Mouse (Mus musculus): ENCODE measurements around the gene Pten.
"Not testable (repeated sequence)": the region's sequence is repeated elsewhere in the genome, so short reads cannot be mapped to it uniquely, and the experiment has no call there.

The Pten gene

DNA sequence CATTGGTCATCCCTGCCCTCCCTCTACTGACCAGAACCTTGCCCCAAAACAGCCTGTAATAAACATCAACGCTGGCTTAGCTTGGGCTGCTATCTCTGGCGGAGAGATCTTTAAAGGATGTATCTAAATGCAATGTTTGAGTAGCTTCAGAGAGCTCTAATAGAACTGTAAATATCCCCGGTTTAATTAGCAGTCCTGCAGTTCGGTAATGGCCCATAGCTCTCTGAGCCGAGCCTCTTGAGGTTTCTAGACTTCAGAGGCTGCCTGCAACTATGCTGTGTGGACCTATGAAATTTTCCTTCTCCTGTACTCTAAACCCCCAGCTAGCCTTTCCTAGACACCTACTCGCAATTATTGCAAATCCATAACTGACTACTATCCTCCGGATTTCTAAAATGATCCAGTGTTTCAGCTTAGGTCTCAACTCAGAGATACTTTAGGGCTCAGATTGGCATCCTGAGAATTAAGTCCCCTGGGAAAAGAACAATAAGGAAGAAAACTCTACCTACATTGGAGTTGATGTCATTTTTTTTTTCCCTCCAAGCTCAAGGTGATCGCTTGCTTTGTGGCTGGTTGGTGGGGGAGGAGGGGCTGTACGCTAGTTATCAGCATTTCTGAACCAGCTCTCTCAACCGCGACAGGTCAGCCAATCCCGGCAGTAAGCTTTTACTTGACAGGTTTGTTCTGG, 2.0 kb upstream of the Pten start:
- no peak for DNase-seq

DNA sequence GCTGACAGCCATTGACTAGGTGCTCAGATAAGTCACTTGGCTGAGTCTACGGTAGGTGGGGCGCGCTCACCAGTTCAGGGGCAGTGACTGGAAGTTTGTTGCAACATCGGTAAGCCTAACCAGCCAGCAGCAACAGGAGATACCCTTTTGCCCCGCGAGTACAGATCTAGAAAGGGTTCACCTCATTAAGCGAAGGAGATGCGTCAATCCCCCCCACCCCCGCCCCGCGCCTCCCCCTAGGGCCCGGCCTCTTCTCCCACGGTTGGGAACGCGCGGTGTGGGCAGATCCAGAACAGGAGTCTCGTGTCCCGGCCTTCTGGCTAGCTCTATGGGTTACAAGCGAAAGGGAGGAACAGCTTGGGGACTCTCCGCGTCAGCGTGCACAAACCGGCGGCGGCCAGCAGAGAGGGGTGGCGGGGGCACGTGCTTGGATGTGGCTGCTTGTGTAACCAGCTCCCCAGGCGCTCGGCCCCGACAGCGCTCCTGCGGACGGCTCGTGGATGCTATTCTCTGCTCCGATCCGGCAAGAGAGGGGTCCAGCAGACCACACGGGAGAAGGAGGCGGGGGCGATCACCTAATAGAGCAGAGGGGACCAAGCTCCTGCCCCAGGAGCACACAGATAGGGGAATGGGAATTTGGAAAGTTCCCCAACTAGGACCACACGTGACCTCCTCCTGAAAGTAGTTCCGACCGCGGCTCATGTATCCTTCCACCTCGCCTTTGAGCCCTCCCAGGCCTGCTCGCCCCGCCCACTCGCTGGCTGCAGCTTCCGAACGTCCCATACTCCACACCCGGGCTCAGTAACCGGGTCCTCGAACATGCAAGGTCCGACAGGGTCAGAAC, 1.3 kb upstream of the Pten start:
- peak; percentile 97 for DNase-seq

DNA sequence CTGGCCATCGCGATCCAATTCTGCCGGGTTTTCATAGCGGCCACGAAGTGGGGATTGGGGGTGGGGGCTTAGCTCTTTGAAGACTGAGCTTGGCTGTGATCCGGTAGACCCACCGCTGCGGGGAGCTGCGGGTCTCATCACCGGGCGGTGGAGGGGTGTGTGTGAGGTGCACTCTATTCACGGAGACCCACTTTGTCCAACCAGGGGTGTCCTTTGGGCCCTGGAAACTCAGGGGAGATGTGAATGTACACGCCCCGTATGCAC, 729 bp upstream of the Pten start:
- no peak for DNase-seq

DNA sequence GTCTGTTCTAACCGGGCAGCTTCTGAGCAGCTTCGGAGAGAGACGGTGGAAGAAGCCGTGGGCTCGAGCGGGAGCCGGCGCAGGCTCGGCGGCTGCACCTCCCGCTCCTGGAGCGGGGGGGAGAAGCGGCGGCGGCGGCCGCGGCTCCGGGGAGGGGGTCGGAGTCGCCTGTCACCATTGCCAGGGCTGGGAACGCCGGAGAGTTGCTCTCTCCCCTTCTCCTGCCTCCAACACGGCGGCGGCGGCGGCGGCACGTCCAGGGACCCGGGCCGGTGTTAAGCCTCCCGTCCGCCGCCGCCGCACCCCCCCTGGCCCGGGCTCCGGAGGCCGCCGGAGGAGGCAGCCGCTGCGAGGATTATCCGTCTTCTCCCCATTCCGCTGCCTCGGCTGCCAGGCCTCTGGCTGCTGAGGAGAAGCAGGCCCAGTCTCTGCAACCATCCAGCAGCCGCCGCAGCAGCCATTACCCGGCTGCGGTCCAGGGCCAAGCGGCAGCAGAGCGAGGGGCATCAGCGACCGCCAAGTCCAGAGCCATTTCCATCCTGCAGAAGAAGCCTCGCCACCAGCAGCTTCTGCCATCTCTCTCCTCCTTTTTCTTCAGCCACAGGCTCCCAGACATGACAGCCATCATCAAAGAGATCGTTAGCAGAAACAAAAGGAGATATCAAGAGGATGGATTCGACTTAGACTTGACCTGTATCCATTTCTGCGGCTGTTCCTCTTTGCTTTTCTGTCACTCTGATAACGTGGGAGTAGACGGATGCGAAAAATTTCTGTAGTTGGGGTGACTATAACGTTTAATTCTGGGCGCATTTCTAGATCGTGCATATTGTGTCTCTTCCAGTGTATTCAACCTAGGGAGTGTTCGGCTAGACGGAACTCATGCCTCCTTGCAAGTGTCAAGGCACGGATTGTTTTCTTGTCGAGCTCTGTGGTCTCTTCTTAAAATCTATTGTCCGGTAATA, 815 bp downstream of the Pten start:
- peak; percentile 66 for DNase-seq

DNA sequence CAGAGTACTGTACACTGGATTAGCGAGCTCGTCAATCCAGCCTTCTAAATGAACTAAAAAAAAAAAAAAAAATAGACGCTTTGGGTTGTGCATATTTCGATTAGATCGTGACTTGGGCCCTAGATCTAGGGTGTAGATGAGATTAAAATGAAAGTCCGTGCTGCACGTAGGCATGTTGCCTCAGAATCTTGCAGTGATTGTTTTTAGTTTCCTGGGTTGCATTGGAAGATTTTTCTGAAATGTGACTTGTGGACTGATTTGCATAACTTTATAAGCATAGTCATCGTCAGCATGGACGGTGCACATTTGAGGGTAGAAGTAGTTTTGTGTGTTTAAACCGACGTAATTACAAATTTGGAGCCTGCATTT, 1.5 kb downstream of the Pten start:
- DNase-seq: no peak

DNA sequence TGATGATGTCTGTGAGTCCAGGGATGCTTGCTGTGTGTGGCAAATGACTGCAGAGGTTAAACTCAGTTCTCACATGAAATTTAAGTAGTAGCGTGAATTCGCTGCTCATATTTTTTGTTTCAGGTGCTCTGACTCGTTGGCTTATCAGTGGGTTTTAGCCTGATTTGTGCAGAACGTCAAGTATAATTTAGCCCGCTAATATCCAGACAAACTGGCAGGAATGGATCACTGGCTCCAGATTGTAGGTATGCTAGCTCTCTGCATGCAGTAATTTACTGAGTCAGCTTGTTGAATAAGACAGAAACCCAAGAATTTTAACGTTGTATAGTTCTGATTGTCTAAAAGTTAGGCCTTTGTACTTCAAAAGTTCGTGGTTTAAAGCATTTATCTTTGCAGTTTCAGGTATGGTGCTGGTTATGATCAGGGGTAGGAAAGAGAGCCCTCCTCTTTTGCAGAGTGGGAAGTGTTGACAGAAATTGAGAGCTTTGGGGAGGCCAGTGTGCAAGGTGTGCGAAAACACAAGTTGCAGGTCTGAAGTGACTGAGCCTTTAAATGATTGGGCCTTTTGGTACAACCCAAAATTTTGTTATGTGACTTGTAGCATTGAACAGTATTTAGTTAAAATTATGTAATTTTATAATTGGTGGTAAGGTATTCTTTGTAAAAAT, 2.2 kb downstream of the Pten start:
- peak; percentile 9 for DNase-seq

DNA sequence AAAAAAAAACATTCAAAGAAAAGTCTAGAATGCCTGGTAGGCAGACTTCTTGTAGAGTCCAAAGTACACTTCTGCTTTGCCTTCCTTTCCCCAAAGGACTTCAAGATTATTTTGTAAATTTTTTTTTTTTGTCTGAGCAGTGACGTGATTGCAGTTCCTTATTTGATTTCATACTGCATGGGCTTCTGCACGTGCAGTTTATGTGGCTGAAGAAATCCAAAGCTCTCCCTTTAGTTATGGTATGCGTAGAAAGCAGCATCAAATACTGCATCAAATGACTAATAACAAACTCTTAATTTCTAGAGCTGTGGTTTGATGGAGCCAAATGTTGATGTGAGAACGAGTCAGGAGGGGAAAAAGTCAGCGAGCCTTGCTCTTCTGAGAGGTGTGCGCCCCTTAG, 3.2 kb downstream of the Pten start:
- no peak for DNase-seq

DNA sequence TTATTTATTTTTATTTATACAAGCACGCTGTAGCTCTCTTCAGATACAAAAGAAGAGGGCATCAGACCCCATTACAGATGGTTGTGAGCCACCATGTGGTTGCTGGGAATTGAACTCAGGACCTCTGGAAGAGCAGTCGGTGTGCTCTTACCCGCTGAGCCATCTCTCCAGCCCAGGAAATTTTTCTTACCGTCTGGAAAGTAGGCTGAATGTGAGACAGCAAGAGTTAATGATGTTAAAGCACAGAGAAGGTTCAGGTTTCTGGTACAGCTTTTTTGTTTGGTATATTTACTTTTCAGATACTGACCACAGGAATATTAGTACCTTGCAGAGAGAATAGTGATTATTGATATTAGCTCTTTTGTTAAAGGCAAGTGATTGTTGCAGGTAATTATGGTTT, 3.9 kb downstream of the Pten start:
- no peak for DNase-seq

DNA sequence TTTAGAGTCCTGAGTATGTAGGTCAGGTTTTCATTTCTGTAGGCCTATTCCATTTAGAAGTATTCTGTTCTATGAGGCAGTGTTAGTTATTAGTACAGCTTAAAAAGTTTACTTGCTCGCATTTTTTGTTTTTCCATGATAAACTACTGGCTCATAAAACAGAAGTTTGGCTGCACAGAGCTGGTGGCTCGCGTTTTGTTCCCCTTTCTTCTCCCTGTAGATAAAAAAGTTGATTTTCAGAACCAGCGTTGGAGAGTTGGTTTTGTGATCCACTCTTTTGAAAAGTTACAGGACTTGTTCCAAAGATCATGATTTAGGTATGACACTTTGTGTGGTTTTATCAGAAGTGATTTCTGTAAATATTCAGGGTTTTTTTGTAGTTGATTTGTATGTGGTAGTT, 5.2 kb downstream of the Pten start:
- DNase-seq: no peak

DNA sequence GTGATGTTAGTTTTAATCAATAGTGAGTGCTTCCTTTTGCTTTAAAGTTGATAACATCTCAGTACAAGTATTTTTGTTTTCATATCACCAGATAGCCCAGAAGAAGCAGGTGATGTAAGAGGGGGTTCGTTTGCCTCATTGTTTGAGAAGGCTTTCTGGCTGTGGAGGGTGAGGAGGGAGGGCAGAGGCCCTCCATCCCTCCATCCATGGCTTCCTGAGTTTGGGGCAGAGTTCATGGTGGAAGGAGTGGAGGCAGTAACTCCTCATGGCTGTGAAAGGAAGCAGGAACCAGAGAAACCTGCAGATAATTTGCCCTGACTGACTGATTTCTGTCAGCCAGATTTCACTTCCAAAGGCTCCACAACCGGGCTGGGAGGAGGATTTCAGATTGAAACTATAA, 21.1 kb downstream of the Pten start:
- no peak for DNase-seq

DNA sequence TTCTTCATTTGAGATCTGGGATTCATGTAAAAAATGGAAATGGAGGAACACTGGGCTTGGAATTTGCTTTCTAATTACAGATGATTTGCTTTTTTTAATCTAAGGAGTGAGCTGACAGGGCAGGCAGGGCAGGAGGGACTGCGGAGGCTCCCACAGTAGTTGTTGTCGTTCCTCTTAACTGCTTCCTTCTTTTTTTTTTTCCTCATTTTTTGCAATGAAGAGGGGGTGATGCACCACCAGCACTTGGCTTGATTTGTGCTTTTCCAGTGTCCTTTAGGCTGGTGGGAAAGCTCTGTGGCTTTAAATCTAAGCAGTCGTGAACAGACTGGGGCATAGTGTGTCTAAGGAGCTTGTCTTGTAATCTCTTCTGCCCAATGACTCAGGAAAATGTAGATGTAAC, 21.8 kb downstream of the Pten start:
- DNase-seq: no peak

DNA sequence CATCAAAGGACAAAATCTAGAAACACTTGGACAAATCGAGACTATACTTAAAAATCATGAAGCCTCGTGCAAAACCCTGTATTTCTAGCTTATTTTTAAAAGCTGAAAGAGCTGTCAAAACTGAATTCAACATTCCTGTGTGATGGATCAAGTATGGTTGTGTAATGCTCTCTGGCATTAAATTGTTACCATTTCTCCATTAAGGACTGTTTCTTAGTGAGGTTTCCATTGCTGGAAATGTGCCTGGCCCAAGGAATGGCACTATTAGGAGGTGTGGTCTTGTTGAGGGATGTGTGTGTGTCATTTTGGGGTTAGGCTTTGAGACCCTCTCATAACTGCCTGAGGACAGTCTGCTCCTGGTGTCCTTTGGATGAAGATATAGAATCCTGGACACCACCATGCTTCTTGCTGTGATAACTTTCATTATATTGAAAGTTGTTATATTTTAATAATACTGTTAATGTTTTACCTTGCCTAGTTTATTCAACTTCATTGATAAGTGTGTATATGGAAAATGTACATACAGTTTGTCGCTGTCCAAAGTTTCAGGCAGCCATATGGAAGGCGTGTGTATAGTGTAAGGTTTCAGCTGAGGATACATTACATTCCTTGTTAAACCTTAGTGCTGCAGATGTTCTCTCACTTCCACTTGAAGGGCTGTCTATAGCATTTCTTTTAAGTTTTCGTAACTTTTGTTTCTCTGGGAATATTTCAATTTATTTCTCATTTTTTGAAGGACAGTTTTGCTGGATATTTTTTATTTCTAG, 24.2 kb downstream of the Pten start:
- DNase-seq: no peak

DNA sequence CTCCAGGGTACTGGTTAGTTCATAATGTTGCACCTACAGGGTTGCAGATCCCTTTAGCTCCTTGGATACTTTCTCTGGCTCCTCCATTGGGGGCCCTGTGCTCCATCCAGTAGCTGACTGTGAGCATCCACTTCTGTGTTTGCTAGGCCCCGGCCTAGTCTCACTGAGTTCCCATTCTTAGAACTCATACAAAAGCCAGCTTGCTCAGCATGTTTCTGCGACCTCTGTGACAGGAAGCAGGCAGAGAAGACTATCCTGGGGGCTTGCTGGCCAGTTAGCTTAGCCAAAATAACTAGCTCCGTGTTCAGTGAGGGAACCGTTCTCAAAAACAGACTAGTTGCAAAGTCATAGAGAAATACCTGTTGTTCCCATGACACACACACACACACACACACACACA, 30.1 kb downstream of the Pten start:
- DNase-seq: not testable (repeated sequence)

DNA sequence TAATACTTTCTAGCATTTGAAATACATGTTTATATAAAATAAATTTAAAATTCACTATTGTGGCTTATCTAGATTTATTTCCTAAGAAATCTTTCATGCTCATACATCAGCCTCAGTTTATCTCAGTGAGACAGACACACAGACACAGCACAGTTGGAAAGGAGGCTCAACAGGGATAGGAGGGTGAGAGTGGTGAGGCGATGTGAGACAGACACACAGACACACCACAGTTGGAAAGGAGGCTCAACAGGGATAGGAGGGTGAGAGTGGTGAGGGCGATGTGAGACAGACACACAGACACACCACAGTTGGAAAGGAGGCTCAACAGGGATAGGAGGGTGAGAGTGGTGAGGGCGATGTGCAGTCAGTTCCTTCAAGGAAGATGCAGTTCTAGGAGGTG, 30.7 kb downstream of the Pten start:
- not testable (repeated sequence) for DNase-seq

DNA sequence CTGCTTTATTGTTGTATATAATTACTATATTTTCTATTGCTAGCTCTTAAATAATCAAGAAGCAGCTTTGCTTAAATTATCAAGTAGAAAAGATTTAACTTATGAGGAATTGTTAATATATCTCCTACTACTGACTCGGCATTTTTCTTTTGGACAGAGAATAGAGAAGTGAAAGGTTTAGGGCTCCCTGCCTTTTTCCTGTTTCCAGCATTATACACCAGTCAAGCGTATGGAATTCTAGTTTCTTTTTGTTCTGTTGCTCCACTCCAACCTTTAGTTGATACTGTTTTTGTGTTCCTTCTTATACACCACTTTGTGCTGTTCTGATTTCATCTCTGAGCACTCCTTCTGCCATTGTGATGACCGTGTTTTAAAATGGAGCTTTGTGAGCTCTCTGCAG, 32.2 kb downstream of the Pten start:
- no peak for DNase-seq

DNA sequence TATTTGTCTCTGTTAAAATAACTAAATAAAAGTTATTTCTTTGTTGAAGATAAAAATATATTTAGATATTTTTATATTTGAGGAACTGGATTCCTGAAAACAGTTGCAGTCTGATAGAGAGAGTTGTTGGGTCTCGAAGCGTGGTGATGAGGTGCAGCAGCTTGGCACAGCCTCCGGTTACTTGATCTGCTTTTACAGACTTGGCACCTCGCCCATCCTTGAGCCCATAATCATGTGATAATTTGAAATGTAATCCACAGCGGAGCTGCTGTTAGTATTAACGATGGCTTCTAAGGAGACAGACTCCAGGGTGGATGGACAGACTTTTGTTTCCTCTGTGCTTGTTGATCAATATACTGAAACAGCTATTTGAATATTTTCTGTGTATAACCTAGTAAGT, 35.3 kb downstream of the Pten start:
- DNase-seq: peak; percentile 20

DNA sequence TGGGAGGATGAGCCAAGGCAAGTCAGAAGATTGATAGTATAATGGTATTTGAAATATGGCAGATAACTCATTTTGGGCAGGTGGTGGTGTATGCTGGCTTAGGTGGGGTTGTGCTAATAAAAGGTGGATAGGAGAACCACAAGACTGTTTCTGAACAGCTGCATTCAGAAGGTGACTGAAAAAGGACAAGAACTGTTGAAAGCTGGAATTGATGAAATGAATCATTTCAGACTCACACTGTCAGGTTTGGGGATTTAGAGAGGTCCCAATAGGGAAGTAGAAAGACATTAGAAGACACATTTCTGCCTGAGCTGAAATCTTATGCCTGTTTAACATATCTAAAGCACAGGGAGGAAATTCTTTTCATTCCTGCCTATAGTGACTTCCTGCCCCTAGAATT, 36.6 kb downstream of the Pten start:
- no peak for DNase-seq

DNA sequence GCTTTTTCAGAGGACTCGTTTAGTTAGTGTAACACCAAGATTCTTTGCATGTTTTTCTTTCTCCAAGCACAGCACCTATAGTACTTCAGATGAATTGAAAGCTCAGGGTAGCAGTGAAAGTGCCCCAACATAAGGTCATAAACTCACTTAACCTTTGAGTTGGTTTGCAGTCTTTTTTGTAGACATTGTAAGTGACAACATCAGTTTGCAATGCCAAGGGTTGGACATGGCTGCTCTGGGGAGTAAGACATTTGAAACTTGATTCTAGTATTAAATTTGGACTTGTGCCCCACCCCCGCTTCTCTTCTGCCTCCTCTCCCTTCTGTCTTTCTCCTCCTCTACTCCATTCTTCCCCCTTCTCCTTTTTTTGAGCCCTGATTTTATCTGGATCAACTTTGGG, 43.3 kb downstream of the Pten start:
- no peak for DNase-seq

DNA sequence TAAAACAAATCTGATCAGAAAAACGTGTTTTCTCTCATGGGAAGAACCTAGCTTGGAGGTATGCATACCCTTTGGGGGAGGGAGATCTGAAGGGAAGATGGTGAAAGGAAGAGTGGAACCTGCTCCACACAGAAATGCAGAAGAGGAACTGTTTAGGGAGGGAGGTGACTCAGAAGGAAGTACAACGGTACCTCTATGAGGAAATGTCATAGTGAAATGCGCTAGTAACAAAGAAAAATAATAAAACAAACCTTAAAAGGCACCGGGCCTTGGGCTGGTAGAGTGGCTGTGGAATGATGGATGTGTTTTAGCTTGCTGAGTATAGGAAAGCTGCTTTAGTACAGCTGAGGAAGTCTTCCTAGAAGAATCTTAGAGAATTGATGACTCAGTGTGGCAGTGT, 47.4 kb downstream of the Pten start:
- no peak for DNase-seq

DNA sequence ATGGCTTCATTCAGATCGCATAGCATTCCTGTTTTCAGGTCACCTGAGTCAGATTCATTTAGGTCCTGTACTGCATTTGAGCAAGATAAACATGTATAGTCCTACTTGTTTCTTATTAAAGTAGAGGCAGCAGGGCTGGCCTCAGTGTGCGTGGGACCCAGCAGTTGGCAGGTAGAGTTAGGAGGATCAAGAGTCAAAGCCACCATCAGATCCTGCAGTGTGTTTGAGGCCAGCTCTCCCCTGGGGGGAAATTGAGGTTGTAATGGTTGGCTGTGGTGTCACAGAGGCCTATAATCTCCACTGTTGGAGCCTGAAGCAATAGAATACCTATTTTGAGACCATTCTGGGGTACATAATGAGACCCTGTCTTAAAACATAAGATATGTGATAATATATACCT, 50.3 kb downstream of the Pten start:
- no peak for DNase-seq

DNA sequence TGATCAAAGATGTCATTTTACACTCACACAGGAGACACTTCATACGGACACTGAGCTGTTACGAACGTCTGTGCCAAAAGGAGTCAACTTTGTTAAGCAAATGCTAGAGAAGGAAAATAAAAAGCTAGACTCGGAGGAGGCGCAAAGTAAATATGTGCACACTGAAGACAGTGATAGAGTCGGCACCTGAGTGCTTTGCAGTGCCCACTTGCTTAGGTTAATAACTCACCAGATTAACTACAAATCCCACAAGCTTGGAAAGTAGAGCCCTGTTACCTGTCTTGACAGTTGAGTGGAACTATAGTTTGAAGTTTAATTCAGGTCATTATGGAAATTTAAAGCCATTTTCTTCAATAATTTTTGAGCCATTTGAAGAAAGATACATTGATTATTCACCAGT, 51.4 kb downstream of the Pten start:
- DNase-seq: no peak

DNA sequence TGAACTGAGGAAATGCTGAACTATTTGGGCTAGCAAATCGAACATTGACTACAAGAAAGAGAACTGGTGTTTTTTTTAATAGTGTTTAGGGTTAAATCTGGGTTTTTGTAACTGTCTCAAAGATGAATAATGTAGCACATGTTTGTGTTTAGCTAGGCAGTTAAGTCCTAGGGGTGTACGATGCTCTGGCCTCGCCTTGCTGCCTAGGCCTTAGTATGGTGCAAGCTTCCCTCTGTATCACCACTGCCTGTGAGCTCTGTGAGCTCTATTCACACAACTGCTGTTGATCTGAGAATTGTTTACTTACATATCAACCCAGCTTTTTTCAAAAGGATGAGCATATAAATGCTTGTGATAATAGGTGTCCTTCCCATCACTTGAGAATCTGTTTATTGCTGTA, 51.8 kb downstream of the Pten start:
- no peak for DNase-seq

DNA sequence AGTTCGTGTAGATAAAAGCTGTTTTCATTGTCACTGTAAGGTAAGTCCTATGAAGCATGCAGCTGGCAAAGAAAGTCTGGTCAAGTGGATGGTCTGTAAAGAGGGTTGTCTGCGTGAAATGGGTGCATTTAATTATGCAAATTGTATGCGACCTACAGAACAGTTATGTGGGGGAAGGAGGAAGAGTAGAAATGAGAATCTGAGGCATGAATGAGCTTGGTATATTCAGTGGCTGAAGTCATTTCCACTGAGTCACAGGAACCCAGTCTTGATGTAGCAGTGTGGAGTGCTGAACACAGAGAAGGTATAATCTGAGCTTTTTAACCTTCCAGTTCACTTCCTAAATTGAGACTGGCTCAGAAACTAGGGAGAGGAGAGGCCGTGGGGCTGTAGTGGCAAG, 61.5 kb downstream of the Pten start:
- DNase-seq: no peak

Data from embryo, embryonic 11 days (tissue).